Comparison of ENCODE assay signal across 21 mouse cellular contexts in the genomic region with DNA sequence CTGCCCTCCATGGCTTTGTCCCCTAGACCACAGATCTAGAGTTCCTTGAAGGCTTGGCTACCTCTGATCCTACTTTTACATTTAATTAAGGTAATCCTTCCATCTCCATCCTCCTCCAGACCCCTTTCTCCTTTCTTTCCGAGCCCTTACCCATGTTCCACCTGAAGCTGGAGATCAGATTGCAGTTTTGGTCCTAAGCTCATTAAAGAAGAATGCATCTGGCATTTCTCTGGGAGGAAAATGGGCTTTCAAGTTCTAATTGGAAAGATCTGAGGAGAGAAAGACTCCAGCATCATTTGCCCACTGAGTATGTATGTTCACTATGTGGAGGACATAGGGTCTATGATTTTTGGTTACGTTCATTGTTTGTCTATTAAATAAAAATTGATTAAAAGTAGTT.
DNase-seq lines count a peak whose midpoint lies in the region; ATAC-seq and TF ChIP-seq lines count a peak whose summit lies in the region.
"Had no signal": no experiment of that assay in that cellular context is flagged by ENCODE, and none has a peak within 500 bp of the region (broad histone marks: within the 10 kb centered on the region; RNA-seq: fewer than 3 reads in every experiment).

No protein-coding gene starts in this region.

- H3K27me3 ChIP-seq in kidney, postnatal 0 days (ENCODE audit: insufficient read depth, low read length) = no peaks in the 10 kb centered on the region
- no peaks in the 10 kb centered on the region for H3K27me3 ChIP-seq in thymus, adult 2 months (ENCODE audit: control insufficient read depth, insufficient read depth, low read length)
- H3K27me3 ChIP-seq: embryonic facial prominence, embryonic 15.5 days; forebrain, embryonic 12.5 days had no signal

- no peaks in the 10 kb centered on the region for H3K9me3 ChIP-seq in kidney, postnatal 0 days (replicated peaks; ENCODE audit: low read length)
- H3K9me3 ChIP-seq: embryonic facial prominence, embryonic 13.5 days; embryonic facial prominence, embryonic 15.5 days; forebrain, embryonic 10.5 days; forebrain, embryonic 12.5 days had no signal

- H3K4me2 ChIP-seq in kidney, postnatal 0 days (ENCODE audit: low read length) = no peak overlapping the region
- H3K4me2 ChIP-seq: embryonic facial prominence, embryonic 13.5 days; embryonic facial prominence, embryonic 15.5 days; forebrain, embryonic 12.5 days had no signal

- no peak overlapping the region for H3K27ac ChIP-seq in kidney, postnatal 0 days
- H3K27ac ChIP-seq in thymus, adult 2 months (ENCODE audit: control insufficient read depth, insufficient read depth, low read length) = no peak overlapping the region
- H3K27ac ChIP-seq: embryonic facial prominence, embryonic 13.5 days; embryonic facial prominence, embryonic 15.5 days; forebrain, embryonic 12.5 days had no signal

- peak; percentile 38 for DNase-seq in embryo, embryonic 10.5 days (ENCODE audit: low spot score)
- no peak for DNase-seq in embryo, embryonic 11 days
- peak; percentile 31 for DNase-seq in kidney, postnatal 0 days (ENCODE audit: low spot score)
- DNase-seq in kidney, postnatal 36 days = no peak
- no peak for DNase-seq in thymus, adult 2 months
- DNase-seq: adrenal gland, adult 2 months; adrenal gland, postnatal 10 days; adrenal gland, postnatal 25 days; cerebellum, adult 11 months; cerebellum, adult 18-20 months; cerebellum, adult 8-10 months; cerebellum, adult 9-11 months; cerebellum, postnatal 14 days; cerebellum, postnatal 36 days had no signal

- H3K36me3 ChIP-seq in kidney, postnatal 0 days (ENCODE audit: insufficient read depth, low read length) = no peaks in the 10 kb centered on the region
- no peaks in the 10 kb centered on the region for H3K36me3 ChIP-seq in thymus, adult 2 months (ENCODE audit: control insufficient read depth, insufficient read depth, low read length)
- H3K36me3 ChIP-seq: embryonic facial prominence, embryonic 13.5 days; embryonic facial prominence, embryonic 15.5 days; forebrain, embryonic 10.5 days; forebrain, embryonic 12.5 days had no signal

- TF ChIP-seq CTCF in kidney, postnatal 0 days (IDR thresholded peaks at IDR 0.05; ENCODE audit: low read depth) = no peak
- TF ChIP-seq CTCF in thymus, adult 2 months (IDR thresholded peaks at IDR 0.05; ENCODE audit: borderline replicate concordance, control insufficient read depth, extremely low read depth, insufficient read depth, low read length, poor library complexity) = no peak

- H3K4me3 ChIP-seq in kidney, postnatal 0 days (replicated peaks; ENCODE audit: low read depth, low read length) = no peak overlapping the region
- no peak overlapping the region for H3K4me3 ChIP-seq in thymus, adult 2 months (ENCODE audit: control insufficient read depth, insufficient read depth, low read length)
- H3K4me3 ChIP-seq: embryonic facial prominence, embryonic 13.5 days; embryonic facial prominence, embryonic 15.5 days; erythroblast, embryonic 14.5 days; forebrain, embryonic 10.5 days; forebrain, embryonic 12.5 days had no signal

- WGBS in kidney, postnatal 0 days = 57% methylated on average over 2 of the region's 2 CpGs
- WGBS in thymus, adult 2 months = 71% methylated on average over 2 of the region's 2 CpGs

- no peaks in the 10 kb centered on the region for H3K4me1 ChIP-seq in kidney, postnatal 0 days (replicated peaks; ENCODE audit: insufficient read depth, low read length)
- no peaks in the 10 kb centered on the region for H3K4me1 ChIP-seq in thymus, adult 2 months (replicated peaks; ENCODE audit: control insufficient read depth, insufficient read depth, low read length)
- H3K4me1 ChIP-seq: embryonic facial prominence, embryonic 15.5 days had no signal

- TF ChIP-seq POLR2A in thymus, adult 2 months (IDR thresholded peaks at IDR 0.05; ENCODE audit: control insufficient read depth, extremely low read depth, insufficient read depth, low read length, poor library complexity) = no peak

- no peak overlapping the region for H3K9ac ChIP-seq in kidney, postnatal 0 days (ENCODE audit: low read depth, low read length)
- H3K9ac ChIP-seq: embryonic facial prominence, embryonic 13.5 days; embryonic facial prominence, embryonic 15.5 days; forebrain, embryonic 12.5 days had no signal

- no peak for ATAC-seq in kidney, postnatal 0 days (replicated peaks; ENCODE audit: low FRiP score, low read depth)
- ATAC-seq: forebrain, embryonic 14.5 days; forebrain, embryonic 16.5 days had no signal

Comparison
In these comparisons a context has a peak if more than half of its experiments do, and no peak if none do; other contexts are left out.
1. DNase-seq: peak in embryo, embryonic 10.5 days (single experiment) and kidney, postnatal 0 days (single experiment); none in embryo, embryonic 11 days (single experiment), kidney, postnatal 36 days (0 of 2) and thymus, adult 2 months (single experiment).